Mouse (Mus musculus) G1E (cell line): ENCODE results near the gene Tmem236.

Experiments
- CTCF ChIP-seq: IDR thresholded peaks from 2 replicates; pipeline ENCODE4 v1.5.1; 2012; ENCODE audit warnings: low read depth, low read length, inconsistent platforms, mixed read lengths
- POLR2AphosphoS5 ChIP-seq: IDR thresholded peaks from 2 replicates; pipeline ENCODE4 v1.6.1; 2012; ENCODE audit warnings: low read depth, low read length, inconsistent platforms; ENCODE audit not compliant: insufficient replicate concordance

GRCm38 (mm10) chr2:14126387-14126786 is 47.9 kb upstream of the Tmem236 start:
- no peak for TF ChIP-seq CTCF
- no peak for TF ChIP-seq POLR2AphosphoS5
